Mouse (Mus musculus) lung, postnatal 10 days (tissue): Measurements from ENCODE around the gene Zyg11a.
"Not testable (repeated sequence)": the region's sequence is repeated elsewhere in the genome, so short reads cannot be mapped to it uniquely, and the experiment has no call there.

ENCODE experiments used
- DNase-seq: peaks from one replicate; pipeline ENCODE4 v3.0.0; 2021

The Zyg11a gene

GRCm38 (mm10) chr4:108217332-108218179, at the start of gene Zyg11a:
TSS of gene Zyg11a (minus strand) at chr4:108218048.
- peak; percentile 9 for DNase-seq

GRCm38 (mm10) chr4:108265774-108266173, 47.9 kb upstream of the Zyg11a start:
- no peak for DNase-seq

GRCm38 (mm10) chr4:108253317-108253716, 35.5 kb upstream of the Zyg11a start:
- DNase-seq, result no peak

- peak; percentile 4 for DNase-seq
These were observed 32.7 kb upstream of the Zyg11a start for GRCm38 (mm10) chr4:108250501-108250900.

GRCm38 (mm10) chr4:108249314-108249713, 31.5 kb upstream of the Zyg11a start:
- no peak for DNase-seq

GRCm38 (mm10) chr4:108233654-108234053, 15.8 kb upstream of the Zyg11a start:
- no peak for DNase-seq

GRCm38 (mm10) chr4:108225341-108225872, 7.6 kb upstream of the Zyg11a start:
- DNase-seq, result no peak

GRCm38 (mm10) chr4:108222507-108222906, 4.7 kb upstream of the Zyg11a start:
- DNase-seq, result no peak

GRCm38 (mm10) chr4:108219019-108219418, 1.2 kb upstream of the Zyg11a start:
- DNase-seq, result peak; percentile 22

- DNase-seq, result no peak
These were observed 4.8 kb downstream of the Zyg11a start for GRCm38 (mm10) chr4:108213023-108213422.

GRCm38 (mm10) chr4:108204629-108205028, 13.2 kb downstream of the Zyg11a start:
- DNase-seq, result no peak

GRCm38 (mm10) chr4:108199236-108199635, 18.6 kb downstream of the Zyg11a start:
- no peak for DNase-seq

- no peak for DNase-seq
These were observed 21.5 kb downstream of the Zyg11a start for GRCm38 (mm10) chr4:108196277-108196855.

GRCm38 (mm10) chr4:108192821-108193323, 25.0 kb downstream of the Zyg11a start:
- DNase-seq, result no peak

GRCm38 (mm10) chr4:108182278-108182677, 35.6 kb downstream of the Zyg11a start:
- no peak for DNase-seq

GRCm38 (mm10) chr4:108168056-108168455, 49.8 kb downstream of the Zyg11a start:
- DNase-seq, result no peak

- DNase-seq, result no peak
These were observed 51.0 kb downstream of the Zyg11a start for GRCm38 (mm10) chr4:108166874-108167273.

GRCm38 (mm10) chr4:108165152-108165895, 52.5 kb downstream of the Zyg11a start, which contains the start of gene Echdc2:
TSS of gene Echdc2 (plus strand) at chr4:108165437.
- peak; percentile 46 for DNase-seq

- no peak for DNase-seq
These were observed 54.6 kb downstream of the Zyg11a start for GRCm38 (mm10) chr4:108163291-108163690.

GRCm38 (mm10) chr4:108161936-108162335, 55.9 kb downstream of the Zyg11a start:
- no peak for DNase-seq

GRCm38 (mm10) chr4:108155141-108155540, 62.7 kb downstream of the Zyg11a start:
- not testable (repeated sequence) for DNase-seq

- DNase-seq, result not testable (repeated sequence)
These were observed 72.3 kb downstream of the Zyg11a start for GRCm38 (mm10) chr4:108145554-108145953.

GRCm38 (mm10) chr4:108144880-108145279, 73.0 kb downstream of the Zyg11a start, which contains the start of gene Scp2:
TSS of gene Scp2 (minus strand) at chr4:108144998.
- DNase-seq, result no peak
